Mouse (Mus musculus) cerebellum, postnatal 36 days (tissue): ENCODE measurements around the gene Mxra8.

Experiments used
- DNase-seq, 2 experiments: peaks; one replicate each; pipeline ENCODE4 v3.0.0; 2021 to 2022; ENCODE audit warnings: mixed read lengths in 2 of 2

The Mxra8 gene

GRCm38 (mm10) chr4:155839483-155839910, at the start of gene Mxra8:
Gene Mxra8, plus strand, starts transcription at chr4:155839680.
- no peak for DNase-seq

DNA sequence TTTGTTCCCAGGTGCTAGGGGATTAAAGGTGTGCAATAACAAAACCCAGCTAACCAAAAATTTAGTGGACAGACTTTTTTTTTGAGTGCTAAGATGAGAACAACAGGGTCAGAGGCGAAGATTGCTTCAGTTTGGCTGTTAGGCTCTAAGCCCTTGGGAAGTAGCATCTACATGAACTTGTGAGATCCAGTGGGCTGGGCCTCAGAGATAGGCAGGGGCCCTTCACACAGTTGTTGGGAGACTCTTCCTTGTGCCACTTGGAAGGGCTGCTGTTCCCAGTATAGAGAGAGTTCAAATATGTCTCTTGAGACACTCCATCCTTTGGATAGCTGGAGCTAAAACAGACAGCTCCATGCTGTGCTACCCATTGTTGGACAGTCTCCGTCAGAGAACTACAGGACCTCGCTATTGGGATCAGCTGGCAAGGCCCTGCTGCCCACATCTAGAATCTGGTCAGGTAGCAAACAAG, 49.4 kb upstream of the Mxra8 start, which contains the start of gene Ankrd65:
Gene Ankrd65, plus strand, starts transcription at position 419 of the 469 bp plus-strand sequence.
- DNase-seq, result no peak

DNA sequence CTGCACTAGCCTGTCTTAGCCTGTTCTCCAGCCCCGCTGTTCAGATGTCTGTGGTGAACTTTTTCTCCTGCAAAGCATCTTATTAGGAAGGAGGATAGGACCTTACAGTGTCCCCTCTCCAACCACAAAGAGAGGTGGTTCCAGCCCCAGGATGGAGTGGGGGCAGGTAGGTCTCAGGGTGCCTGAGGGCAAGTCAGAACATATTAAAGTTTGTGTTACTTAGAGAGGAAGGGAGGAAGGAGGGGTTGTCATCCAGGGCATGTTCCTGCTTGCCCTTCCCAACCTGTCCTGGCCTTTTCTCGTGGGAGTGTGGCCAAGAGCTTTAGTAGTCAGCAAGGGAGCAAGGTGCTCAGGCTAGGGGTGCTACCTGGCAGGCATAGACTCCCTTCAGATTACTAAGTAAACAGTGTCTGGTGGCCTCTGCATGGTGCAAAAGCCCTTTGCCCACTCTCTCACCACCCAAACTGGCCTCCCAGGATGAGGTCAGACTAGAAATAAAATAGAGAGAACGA, 48.8 kb upstream of the Mxra8 start:
- DNase-seq, result no peak

- no peak for DNase-seq
These were observed 48.1 kb upstream of the Mxra8 start for GRCm38 (mm10) chr4:155791240-155791933.

DNA sequence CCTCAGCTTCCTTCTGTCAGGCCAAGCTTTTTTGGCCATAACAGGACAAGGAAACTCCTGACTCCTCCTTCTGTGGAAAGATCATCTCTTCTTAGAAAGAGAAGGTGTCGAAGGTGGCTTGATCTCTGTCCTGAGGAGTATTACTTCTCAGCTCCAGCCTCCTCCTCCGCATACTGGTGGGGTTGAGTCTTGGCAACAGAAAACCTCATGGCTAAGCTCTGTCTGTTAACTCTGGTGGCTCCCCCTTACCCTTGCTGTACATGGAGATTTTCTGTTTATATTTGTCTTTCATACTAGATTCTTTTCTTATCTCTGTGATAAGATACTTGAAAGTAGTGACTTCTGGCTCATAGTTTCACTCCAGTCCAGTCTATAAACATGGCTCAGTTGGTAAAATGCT, 45.8 kb upstream of the Mxra8 start:
- no peak for DNase-seq

- no peak for DNase-seq
These were observed 37.4 kb upstream of the Mxra8 start for GRCm38 (mm10) chr4:155802075-155802474.

GRCm38 (mm10) chr4:155802741-155803339, 36.6 kb upstream of the Mxra8 start, which contains the start of gene Mrpl20:
Gene Mrpl20, plus strand, starts transcription at chr4:155802878.
- DNase-seq, result no peak

DNA sequence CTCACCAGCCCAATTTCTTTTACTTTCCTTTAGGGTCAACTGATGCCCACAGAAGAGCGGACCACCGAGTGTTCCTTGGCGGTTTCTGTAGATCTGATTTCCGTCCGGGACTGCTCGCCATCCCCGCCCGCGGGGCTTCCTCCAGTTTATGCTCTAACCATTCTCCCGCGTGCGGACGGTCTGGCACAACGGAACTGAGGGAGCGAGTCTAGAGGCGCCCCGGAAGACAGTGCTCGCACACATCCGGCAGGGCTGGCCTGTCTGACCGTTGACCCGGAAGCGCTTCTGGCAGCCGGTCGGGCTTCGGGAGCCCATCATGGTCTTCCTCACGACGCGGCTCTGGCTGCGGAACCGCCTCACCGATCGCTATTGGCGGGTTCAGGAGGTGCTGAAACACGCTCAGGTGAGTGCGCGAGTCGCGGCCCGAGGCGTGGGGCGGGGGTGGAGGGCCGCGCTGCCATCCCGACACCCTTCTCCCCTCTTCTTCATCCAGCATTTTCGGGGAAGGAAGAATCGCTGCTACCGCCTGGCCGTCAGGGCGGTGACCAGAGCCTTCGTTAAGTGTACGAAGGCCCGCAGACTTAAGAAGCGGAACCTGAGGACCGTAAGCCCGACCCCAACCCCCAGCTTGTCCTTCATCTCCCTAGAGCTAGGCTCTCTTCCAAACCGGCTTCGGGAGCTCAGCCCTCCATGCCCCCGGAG, 36.0 kb upstream of the Mxra8 start:
- peak; percentile 96 to 99 for DNase-seq

DNA sequence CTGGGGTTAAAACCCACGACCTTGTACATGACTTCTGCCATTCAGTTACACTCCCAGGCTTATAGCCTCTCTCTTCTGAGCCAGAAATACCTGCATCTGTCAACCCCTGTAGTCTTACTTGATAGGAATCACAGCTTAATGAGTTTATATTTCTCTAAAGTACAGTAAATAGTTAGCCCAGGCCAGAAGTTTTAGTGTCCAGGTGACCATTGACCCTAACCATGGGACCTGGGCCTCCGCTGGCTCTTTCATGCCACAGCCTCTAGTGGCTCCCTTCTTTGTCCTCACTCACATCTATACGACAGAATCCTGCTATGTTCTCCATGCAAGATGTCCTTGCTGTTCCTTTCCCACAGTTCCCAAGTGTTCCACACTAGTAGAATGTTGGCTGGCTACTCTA, 31.6 kb upstream of the Mxra8 start:
- no peak for DNase-seq

DNA sequence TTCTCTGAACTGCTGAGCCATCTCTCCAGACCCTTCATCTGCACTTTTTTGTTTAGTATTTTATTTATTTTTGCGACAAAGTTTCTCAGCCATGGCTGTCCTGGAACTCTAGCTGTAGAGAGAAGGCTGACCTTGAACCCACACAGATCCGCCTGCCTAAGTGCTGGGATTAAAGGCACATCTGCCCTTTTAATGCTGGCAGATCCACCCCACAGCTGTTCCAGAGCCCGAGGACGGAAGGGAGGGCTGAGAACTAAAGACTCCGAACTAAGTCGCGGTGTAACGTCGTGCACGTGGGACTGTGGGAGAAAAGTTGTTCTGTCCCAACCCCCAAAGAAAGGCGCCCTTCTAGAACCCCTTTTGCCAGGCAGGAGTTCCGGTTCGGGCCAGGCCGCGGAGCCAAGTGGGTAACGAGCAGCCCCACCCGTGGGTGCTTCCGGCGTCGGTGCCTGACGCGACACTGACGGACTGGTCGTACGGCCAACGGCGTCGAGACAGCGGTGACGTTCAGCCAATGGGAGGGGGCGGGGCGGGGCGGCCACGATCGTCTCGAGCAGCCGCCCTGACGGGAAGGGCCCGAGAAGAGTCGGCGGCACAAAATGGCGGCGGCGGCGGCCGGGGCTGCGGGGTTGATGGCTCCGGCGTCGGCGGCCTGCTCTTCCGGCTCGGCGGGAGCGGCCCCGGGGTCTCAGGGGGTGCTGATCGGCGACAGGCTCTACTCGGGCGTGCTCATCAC, 27.4 kb upstream of the Mxra8 start, which contains the start of gene Ccnl2:
Gene Ccnl2, plus strand, starts transcription at position 561 of the 736 bp plus-strand sequence.
- peak; percentile 87 to 93 for DNase-seq

DNA sequence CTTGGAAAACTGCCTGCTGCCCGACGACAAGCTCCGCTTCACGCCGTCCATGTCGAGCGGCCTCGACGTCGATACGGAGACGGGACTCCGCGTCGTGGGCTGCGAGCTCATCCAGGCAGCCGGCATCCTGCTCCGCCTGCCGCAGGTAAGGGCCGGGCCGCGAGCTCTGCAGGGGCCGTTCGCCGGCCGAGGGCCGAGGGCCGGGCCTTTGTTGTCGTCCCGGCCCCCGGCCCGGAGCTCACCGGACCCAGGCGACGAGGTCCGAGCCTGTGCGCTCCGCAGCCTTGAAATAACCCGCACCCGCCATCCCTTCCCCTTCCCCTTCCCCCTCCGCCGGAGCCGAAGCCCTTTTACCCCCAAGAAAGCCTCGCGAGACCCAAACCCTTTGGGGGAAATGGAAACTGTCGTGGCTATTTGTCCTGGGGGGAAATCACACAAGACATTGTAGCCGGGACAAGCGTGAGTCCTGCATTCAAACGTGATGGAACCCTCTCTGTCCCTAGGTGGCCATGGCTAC, 26.8 kb upstream of the Mxra8 start:
- DNase-seq, result no peak

GRCm38 (mm10) chr4:155817533-155817932, 21.9 kb upstream of the Mxra8 start:
- no peak for DNase-seq

DNA sequence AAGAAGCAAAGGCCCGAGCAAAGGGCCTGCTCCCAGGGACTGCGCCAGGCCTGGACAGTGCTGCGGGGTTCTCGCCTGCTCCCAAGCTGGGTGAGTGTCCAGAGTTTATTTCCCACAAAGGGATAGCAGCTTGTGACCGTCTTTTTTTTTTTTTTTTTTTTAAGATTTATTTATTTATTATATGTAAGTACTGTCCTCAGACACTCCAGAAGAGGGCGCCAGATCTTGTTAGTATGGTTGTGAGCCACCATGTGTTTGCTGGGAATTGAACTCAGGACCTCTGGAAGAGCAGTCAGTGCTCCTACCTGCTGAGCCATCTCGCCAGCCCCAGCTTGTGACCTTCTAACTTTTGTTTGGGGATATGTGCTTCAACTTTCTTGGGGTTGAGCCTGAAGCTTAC, 18.5 kb upstream of the Mxra8 start:
- no peak for DNase-seq

DNA sequence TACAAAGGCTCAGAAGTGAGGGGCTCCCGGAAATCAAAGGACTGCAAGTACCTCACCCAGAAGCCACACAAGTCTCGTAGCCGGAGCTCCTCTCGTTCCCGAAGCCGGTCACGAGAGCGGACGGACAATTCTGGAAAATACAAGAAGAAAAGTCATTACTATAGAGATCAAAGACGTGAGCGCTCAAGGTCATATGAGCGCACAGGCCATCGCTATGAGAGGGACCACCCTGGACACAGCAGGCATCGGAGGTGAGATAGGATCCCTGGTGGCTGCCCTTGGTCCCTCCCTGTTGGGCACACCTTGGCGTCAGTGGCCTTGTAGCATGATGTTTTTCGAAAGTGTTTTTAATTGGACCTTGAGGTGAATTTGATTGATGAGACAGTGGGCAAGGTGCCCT, 16.0 kb upstream of the Mxra8 start:
- no peak for DNase-seq

- DNase-seq, result no peak
These were observed 9.6 kb upstream of the Mxra8 start for GRCm38 (mm10) chr4:155829866-155830265.

- no peak for DNase-seq
These were observed 8.9 kb upstream of the Mxra8 start for GRCm38 (mm10) chr4:155830596-155830995.

DNA sequence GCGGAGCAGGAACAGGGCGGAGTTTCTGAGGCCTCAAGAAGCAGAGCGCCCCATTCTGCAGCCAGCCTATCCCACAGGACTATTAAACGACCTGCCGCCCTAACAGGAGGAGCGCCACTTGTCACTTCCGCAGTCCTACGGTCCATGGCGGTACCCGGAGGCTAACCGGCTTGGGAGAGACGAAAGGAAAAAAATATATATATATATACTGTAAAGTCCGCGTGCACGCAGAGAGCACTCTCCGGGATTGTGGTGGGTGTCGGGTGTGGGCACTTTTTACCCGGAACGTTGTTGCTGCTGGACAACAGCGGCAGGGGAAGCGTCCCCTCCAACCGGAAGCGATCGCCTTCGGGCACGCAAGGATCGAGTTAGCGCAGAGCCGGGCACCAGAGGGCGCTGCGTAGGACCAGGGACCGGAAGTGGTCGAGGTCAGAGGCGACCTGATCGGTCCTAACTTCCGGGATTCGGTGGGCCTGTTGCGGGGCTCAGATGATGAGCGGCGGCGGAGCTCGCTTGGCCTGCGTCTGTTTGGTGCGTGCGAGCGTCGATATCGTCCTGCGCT, 8.2 kb upstream of the Mxra8 start, which contains the start of gene Aurkaip1:
Gene Aurkaip1, plus strand, starts transcription at position 68 of the 562 bp plus-strand sequence.
- DNase-seq, result peak; percentile 95 to 96

DNA sequence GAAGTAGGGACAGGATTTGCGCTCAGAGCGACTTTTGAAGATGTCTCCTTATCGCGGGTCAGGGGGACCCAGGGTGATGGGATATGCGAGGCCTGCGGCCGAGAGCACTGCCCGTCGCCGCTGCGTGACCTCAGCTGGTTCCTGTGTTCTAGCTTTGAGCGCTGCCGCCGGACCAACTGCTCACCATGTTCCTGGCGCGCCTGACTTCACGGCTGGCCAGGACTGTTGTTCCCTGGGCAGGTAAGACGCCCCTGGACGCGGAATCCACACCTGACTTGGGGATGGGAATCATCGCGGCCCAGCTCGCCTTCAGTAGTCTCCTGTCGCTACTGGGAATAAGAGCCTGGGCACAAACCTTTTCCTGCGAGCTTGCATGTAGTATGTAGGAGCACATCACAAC, 7.6 kb upstream of the Mxra8 start:
- DNase-seq, result no peak

DNA sequence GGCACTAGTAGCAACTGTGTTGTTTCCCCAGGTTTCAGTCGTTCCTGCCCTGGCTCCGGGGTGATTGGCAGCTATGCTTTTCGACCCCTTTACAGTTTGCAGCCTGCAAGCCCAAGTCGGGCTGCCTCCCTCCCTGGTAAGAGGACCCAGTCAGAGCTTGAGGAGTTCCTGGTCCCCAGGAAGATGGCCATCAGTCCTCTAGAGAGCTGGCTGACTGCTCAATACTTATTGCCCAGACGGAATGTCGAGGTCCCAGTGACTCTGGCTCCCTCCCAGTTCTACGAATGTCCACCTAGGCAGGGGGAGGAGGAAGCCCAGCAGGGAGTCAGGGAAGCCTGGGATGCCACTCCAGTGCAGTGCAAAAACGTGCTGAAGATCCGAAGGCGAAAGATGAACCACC, 7.2 kb upstream of the Mxra8 start:
- no peak for DNase-seq

DNA sequence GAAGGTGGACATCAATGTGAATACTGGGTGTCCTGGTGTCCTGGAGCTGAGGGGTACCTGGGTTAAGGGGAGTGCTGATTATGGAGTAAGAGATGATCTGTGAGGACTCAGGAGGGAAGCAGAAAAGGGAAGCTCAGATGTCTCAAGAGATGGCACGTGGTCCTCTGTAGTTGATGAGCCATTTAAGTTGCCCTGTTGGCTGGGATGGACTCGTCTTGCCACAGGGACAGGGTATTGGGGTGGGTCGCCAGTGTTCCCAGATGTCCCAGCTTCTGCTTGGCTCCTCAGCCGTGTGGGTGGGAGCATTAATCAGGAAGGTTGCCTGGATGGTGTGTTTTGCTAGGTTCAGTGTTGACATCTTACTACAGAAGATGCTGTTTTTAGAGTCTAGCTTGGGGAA, 6.2 kb upstream of the Mxra8 start:
- DNase-seq, result no peak

- DNase-seq, result peak; percentile 64 to 66
These were observed 5.6 kb upstream of the Mxra8 start for GRCm38 (mm10) chr4:155833836-155834235.
